Mouse (Mus musculus) neural tube, embryonic 13.5 days (tissue): ENCODE data around the gene Fbxo48. TPM values are rescaled to one million over a fixed set of nuclear protein-coding genes. Genes with fewer than 3 reads are reported as not detected.

Experiments
- ATAC-seq: fragments of 200-750 bp; cut with Nextera tagmentation; 2 replicates; pipeline ENCODE4 v1.8.0; 2017; ENCODE audit warnings: low read depth, mild to moderate bottlenecking, moderate TSS enrichment, moderate library complexity
- H3K27ac ChIP-seq: fragments of 300-500 bp; sonication (generic); replicated peaks from 2 replicates; pipeline ENCODE4 v1.5.1; 2015; ENCODE audit warnings: moderate library complexity, mild to moderate bottlenecking, inconsistent platforms
- H3K27me3 ChIP-seq: fragments of 300-500 bp; sonication (generic); 2 replicates; pipeline ENCODE4 v1.6.1; 2015; ENCODE audit warnings: mild to moderate bottlenecking, inconsistent platforms
- H3K36me3 ChIP-seq: fragments of 300-500 bp; sonication (generic); 2 replicates; pipeline ENCODE4 v1.6.1; 2015; ENCODE audit warnings: mild to moderate bottlenecking, inconsistent platforms
- H3K4me1 ChIP-seq: fragments of 300-500 bp; sonication (generic); replicated peaks from 2 replicates; pipeline ENCODE4 v1.6.1; 2015; ENCODE audit warnings: inconsistent platforms
- H3K4me2 ChIP-seq: fragments of 300-500 bp; sonication (generic); 2 replicates; pipeline ENCODE4 v1.6.1; 2015; ENCODE audit warnings: inconsistent platforms, mild to moderate bottlenecking, moderate library complexity
- H3K4me3 ChIP-seq: fragments of 300-500 bp; sonication (generic); 2 replicates; pipeline ENCODE4 v1.5.1; 2015; ENCODE audit warnings: mild to moderate bottlenecking, inconsistent platforms
- H3K9ac ChIP-seq: fragments of 300-500 bp; sonication (generic); 2 replicates; pipeline ENCODE4 v1.6.1; 2015; ENCODE audit warnings: moderate library complexity, mild to moderate bottlenecking, inconsistent platforms
- H3K9me3 ChIP-seq: fragments of 300-500 bp; sonication (generic); 2 replicates; pipeline ENCODE4 v1.6.1; 2016; ENCODE audit warnings: inconsistent platforms
- WGBS: fragments of 180-500 bp; shearing (Covaris S2); methylation state at CpG from one replicate; pipeline ENCODE4 v1.1.7; 2015; 5-methylcytosine and 5-hydroxymethylcytosine counted together
- polyA plus RNA-seq: library from polyadenylated mRNA; unstranded; fragments of >200 nt; fragmentation: Nextera tagmentation; extraction: Ambion mirVana; gene quantifications from 2 replicates; pipeline ENCODE4 v1.2.1, GENCODE M21; 2015

Fbxo48 gene
- polyA plus RNA-seq, 1 experiment from 2014 or later: 0.40 TPM

GRCm38 (mm10) chr11:16941973-16942452 is 9.2 kb upstream of the Fbxo48 start:
- H3K4me1 ChIP-seq: peaks cover 13% of the 10 kb centered on the region
- no peaks in the 10 kb centered on the region for H3K36me3 ChIP-seq
- no peaks in the 10 kb centered on the region for H3K27me3 ChIP-seq
- no peak overlapping the region for H3K4me2 ChIP-seq
- peak; percentile 79 for ATAC-seq
- H3K27ac ChIP-seq: peak overlapping the region; percentile 54
- H3K9me3 ChIP-seq: no peaks in the 10 kb centered on the region
- 50% methylated on average over 4 of the region's 4 CpGs for WGBS
- H3K9ac ChIP-seq: no peak overlapping the region
- H3K4me3 ChIP-seq: no peak overlapping the region

DNA sequence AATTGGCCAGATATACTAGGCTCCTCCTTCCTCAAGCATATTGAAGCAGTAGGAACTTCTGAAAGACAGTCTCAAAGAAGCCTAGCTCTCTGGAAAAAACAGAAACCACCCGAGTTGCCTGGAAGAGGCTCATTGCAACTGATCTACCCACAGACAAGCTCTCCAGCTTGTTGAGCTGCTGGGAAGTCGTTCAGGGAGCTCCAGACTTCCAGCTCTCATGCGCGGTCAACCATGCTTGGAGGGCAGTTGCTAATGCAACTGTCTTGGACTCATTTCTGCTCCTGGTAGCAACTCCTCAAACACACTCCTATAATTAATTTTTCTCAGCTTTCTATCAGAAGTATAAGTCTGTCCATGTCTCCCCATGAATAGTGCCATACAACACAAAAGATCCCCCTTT is 8.2 kb upstream of the Fbxo48 start:
- no peak for ATAC-seq
- H3K4me2 ChIP-seq: no peak overlapping the region
- H3K4me1 ChIP-seq: peaks cover 13% of the 10 kb centered on the region
- 92% methylated on average over 4 of the region's 4 CpGs for WGBS
- H3K36me3 ChIP-seq: no peaks in the 10 kb centered on the region
- H3K27ac ChIP-seq: no peak overlapping the region
- no peaks in the 10 kb centered on the region for H3K27me3 ChIP-seq
- no peak overlapping the region for H3K4me3 ChIP-seq
- H3K9ac ChIP-seq: no peak overlapping the region
- no peaks in the 10 kb centered on the region for H3K9me3 ChIP-seq

GRCm38 (mm10) chr11:16948756-16949155 is 2.4 kb upstream of the Fbxo48 start:
- no peak for ATAC-seq
- WGBS: 25% methylated on average over 1 of the region's 1 CpGs

GRCm38 (mm10) chr11:16950226-16950975 is 774 bp upstream of the Fbxo48 start:
- Histone ChIP-seq H3K9me3 (no peaks in the 10 kb centered on the region), H3K36me3 (no peaks in the 10 kb centered on the region), H3K9ac (peak overlapping the region; percentile 28; the same call in 1 of the 2 replicates), H3K4me3 (peak overlapping the region; percentile 68), H3K27ac (no peak overlapping the region), H3K27me3 (no peaks in the 10 kb centered on the region), H3K4me2 (peak overlapping the region; percentile 89), H3K4me1 (peaks cover 12% of the 10 kb centered on the region)
- no peak; the same call in 1 of the 2 replicates for ATAC-seq
- 53% methylated on average over 13 of the region's 13 CpGs for WGBS

More at GRCm38 (mm10) chr11:16948756-16949155, 2.4 kb upstream of the Fbxo48 start:
- H3K9ac ChIP-seq: no peak overlapping the region
- H3K4me1 ChIP-seq: peaks cover 12% of the 10 kb centered on the region
- H3K4me3 ChIP-seq: no peak overlapping the region
- no peaks in the 10 kb centered on the region for H3K36me3 ChIP-seq
- no peak overlapping the region for H3K27ac ChIP-seq
- no peaks in the 10 kb centered on the region for H3K27me3 ChIP-seq
- H3K9me3 ChIP-seq: no peaks in the 10 kb centered on the region
- H3K4me2 ChIP-seq: no peak overlapping the region

DNA sequence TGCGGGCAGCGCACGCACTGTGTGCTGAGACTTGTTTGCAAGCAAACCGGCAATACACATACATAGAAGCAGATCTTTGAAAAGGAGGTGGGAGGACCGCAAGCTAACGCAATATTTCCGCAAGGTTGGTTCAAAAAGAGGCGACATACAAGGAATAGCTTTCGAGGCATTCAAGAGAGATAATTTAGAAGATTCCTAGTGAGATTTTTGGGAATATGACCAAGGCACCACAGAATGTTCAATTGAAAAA is 511 bp downstream of the Fbxo48 start:
- ATAC-seq: no peak
- Histone ChIP-seq H3K4me1 (peaks cover 12% of the 10 kb centered on the region), H3K4me3 (peak overlapping the region; percentile 68), H3K27ac (no peak overlapping the region), H3K4me2 (peak overlapping the region; percentile 89), H3K9ac (peak overlapping the region; percentile 71), H3K36me3 (no peaks in the 10 kb centered on the region), H3K9me3 (no peaks in the 10 kb centered on the region), H3K27me3 (no peaks in the 10 kb centered on the region)
- WGBS: 6% methylated on average over 9 of the region's 9 CpGs

- no peak overlapping the region for H3K9ac ChIP-seq
- H3K4me3 ChIP-seq: no peak overlapping the region
- H3K4me2 ChIP-seq: no peak overlapping the region
- H3K36me3 ChIP-seq: no peaks in the 10 kb centered on the region
- no peak for ATAC-seq
- no peaks in the 10 kb centered on the region for H3K9me3 ChIP-seq
- no peaks in the 10 kb centered on the region for H3K27me3 ChIP-seq
- H3K27ac ChIP-seq: no peak overlapping the region
- WGBS: 95% methylated on average over 6 of the region's 6 CpGs
- H3K4me1 ChIP-seq: peaks cover 8% of the 10 kb centered on the region
Observed at GRCm38 (mm10) chr11:16956115-16956862, 5.1 kb downstream of the Fbxo48 start.

DNA sequence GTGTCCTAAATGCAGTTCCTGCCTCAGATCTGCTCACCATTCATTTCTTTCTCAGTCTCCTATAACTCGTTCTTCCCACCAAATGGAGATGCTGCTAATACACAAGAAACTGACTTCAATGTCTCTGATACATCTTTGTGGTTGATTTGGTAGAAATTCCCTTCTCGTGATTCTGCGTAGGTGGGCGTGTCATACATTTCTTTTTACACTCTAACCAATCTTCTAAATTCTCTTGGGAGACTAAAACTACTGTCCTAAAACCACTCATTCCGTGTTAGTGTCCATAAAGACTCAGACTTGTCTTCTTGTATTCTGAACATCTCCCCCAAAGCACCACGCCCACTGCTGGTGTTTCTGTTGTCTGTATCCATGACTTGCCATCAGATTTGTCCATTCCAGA is 5.9 kb downstream of the Fbxo48 start:
- WGBS: 93% methylated on average over 6 of the region's 6 CpGs
- no peak for ATAC-seq
- Histone ChIP-seq H3K27ac (no peak overlapping the region), H3K36me3 (no peaks in the 10 kb centered on the region), H3K4me2 (no peak overlapping the region), H3K9ac (no peak overlapping the region), H3K9me3 (no peaks in the 10 kb centered on the region), H3K4me1 (peaks cover 2% of the 10 kb centered on the region; the same call in 1 of the 2 replicates), H3K27me3 (no peaks in the 10 kb centered on the region), H3K4me3 (no peak overlapping the region)

- 96% methylated on average over 1 of the region's 1 CpGs for WGBS
- ATAC-seq: no peak
- H3K9me3 ChIP-seq: no peaks in the 10 kb centered on the region
Observed at GRCm38 (mm10) chr11:16958520-16958919, 7.3 kb downstream of the Fbxo48 start.

DNA sequence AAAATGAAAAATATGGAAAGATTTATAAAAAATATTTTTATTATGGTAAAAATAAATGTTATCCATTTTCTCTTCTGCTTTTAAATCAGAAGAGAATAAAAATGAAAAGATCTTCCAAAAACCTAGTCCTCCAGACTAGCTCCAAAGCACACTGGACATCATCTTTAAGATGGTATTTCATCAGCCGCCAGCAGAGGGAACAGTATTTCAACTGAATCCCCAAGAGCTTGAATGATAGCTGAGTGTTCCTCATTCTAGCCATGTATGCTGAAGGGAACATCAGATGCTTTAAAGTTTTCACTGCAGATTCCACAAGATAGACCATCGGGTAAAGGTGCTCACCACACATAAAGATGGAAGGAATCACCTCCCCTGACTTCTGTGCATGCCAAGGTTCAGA is 16.6 kb downstream of the Fbxo48 start:
- WGBS: 51% methylated on average over 2 of the region's 2 CpGs

More at GRCm38 (mm10) chr11:16958520-16958919, 7.3 kb downstream of the Fbxo48 start:
- Histone ChIP-seq H3K4me3 (no peak overlapping the region), H3K36me3 (no peaks in the 10 kb centered on the region), H3K27ac (no peak overlapping the region), H3K27me3 (no peaks in the 10 kb centered on the region), H3K4me2 (no peak overlapping the region), H3K9ac (no peak overlapping the region), H3K4me1 (no peaks in the 10 kb centered on the region)

GRCm38 (mm10) chr11:16969650-16970049 is 18.5 kb downstream of the Fbxo48 start:
- no peaks in the 10 kb centered on the region for H3K27me3 ChIP-seq
- ATAC-seq: no peak
- H3K4me1 ChIP-seq: no peaks in the 10 kb centered on the region
- H3K4me2 ChIP-seq: no peak overlapping the region
- no peak overlapping the region for H3K9ac ChIP-seq
- WGBS: 80% methylated on average over 2 of the region's 2 CpGs
- no peak overlapping the region for H3K27ac ChIP-seq
- H3K4me3 ChIP-seq: no peak overlapping the region
- no peaks in the 10 kb centered on the region for H3K36me3 ChIP-seq
- no peaks in the 10 kb centered on the region for H3K9me3 ChIP-seq

More for the DNA sequence above, 16.6 kb downstream of the Fbxo48 start:
- ATAC-seq: no peak
- Histone ChIP-seq H3K4me1 (no peaks in the 10 kb centered on the region), H3K9me3 (no peaks in the 10 kb centered on the region), H3K36me3 (no peaks in the 10 kb centered on the region), H3K4me2 (no peak overlapping the region), H3K9ac (no peak overlapping the region), H3K27me3 (no peaks in the 10 kb centered on the region), H3K4me3 (no peak overlapping the region), H3K27ac (no peak overlapping the region)

- 90% methylated on average over 3 of the region's 3 CpGs for WGBS
- no peak overlapping the region for H3K4me3 ChIP-seq
- H3K9ac ChIP-seq: no peak overlapping the region
- H3K9me3 ChIP-seq: no peaks in the 10 kb centered on the region
- no peaks in the 10 kb centered on the region for H3K36me3 ChIP-seq
- H3K27me3 ChIP-seq: no peaks in the 10 kb centered on the region
- H3K27ac ChIP-seq: no peak overlapping the region
- no peak overlapping the region for H3K4me2 ChIP-seq
- H3K4me1 ChIP-seq: no peaks in the 10 kb centered on the region
- ATAC-seq: no peak
Observed at GRCm38 (mm10) chr11:16972027-16972426, 20.9 kb downstream of the Fbxo48 start.

- 76% methylated on average over 1 of the region's 1 CpGs for WGBS
- no peaks in the 10 kb centered on the region for H3K9me3 ChIP-seq
- ATAC-seq: no peak
- H3K9ac ChIP-seq: no peak overlapping the region
- H3K27me3 ChIP-seq: no peaks in the 10 kb centered on the region
- H3K27ac ChIP-seq: no peak overlapping the region
- H3K4me1 ChIP-seq: no peaks in the 10 kb centered on the region
- no peak overlapping the region for H3K4me2 ChIP-seq
- H3K36me3 ChIP-seq: no peaks in the 10 kb centered on the region
- H3K4me3 ChIP-seq: no peak overlapping the region
Observed at GRCm38 (mm10) chr11:16973086-16973485, 21.9 kb downstream of the Fbxo48 start.
